Mouse (Mus musculus): ENCODE results near the gene Rnasek.

Gene Rnasek

DNA sequence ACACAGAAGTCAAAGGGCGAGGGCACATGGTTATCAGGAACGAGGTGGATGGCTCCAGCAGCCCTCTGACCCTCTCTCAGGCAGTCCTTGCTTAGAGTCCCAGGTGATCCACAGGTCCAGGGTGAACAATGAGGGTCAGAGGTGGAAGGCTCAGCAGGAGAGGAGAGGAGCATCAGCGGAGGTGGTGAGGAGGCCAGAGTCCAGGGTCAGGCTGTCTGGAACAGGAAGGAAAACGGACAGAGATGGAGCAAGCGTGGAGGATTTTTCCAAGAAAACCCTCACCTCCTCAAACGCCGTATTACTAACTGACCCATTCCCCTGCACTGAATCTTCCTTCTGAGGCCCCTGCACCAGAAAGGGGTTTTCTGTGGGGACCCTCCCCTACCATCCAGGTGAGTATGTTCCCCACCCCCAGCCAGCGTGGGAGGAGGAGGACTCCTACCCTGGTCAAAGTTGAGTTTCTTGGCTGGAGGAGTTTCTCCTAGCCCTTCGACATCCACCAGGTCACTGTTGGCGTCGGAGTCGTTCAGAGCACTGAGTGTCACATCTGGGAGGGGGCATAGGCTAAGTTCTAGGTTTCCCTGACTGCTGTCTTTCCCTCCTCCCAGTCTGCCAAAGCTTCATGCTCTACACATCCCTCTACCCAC, 4.3 kb downstream of the Rnasek start:
- DNase-seq = no peak

DNA sequence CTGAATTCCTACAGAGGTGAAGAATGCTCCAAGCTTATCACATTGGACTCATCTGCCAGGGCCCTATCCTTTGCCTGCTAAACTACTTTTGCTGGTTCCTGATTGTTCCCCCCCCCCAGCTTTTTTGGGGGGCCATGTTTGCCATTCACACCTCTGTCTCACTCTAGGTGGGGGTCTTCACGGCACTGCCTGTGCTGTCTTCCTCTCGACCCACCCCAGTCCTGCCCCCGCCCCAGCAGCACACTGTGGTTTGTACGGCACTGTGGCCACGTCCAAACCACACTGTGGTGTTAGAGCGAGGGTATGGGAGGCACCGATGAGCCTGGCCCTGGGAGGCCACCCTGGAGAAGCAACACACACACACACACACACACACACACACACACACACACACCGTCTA, 5.1 kb downstream of the Rnasek start:
- no peak for DNase-seq

DNA sequence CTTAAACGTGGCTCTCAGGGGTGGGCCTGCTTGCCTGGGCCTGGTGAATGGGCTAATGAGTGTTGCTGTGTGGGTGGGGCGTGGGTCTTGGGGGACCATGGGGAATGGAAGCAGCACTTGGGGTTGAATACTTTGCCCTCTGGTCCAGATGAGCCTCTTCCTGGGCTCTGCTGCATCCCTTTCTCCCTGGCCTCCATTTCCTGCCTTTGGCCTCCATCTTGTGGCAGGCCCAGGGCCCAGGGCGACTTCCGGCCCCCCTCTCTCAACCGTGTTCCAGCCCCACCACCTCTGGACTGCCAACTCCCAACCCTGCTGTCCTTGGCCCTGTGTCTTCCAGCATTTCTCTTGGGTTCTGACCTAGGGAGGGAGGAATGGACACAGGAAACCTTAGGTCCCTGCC, 5.6 kb downstream of the Rnasek start:
- DNase-seq = no peak

DNA sequence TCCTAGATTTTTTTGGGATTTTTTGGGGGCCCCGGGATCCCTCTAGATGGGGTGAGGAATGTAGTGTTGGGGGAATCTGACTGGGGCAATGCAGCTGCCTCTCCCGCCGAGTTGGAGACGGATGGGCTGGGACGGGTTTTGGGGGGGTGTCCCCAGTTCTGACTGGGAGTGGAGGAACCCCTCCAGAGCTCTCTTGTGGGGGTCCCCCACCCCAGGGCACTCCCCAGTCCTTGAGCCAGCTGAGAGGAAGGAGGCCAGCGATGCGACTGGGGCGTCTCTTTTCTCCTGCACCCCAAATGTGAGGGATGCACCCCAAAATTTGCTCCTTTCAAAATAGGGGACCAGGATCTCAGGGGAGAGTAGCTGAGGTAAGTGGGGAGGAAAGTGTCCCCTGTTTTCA, 6.6 kb downstream of the Rnasek start:
- peak in 1 of 2 experiments; percentile 52 for DNase-seq

DNA sequence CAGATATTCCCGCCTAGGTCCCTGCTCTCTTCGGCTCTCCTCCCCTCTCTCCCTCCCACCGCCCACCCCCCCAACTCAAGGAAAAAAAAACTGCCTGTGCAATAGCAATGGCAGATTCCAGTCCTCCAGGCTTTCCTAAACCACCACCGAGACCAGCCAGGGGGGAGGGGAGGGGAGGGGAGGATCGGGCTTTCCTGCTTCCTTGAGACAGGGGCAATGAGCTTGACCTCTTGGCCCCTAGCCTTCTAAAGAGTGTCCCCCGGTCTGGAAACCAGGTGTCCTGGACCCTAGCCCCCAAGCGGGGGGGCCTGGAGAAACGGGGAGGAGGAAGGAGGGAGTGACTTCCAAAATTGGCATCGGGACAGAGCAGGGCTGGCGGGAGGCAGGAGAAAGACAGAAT, 7.1 kb downstream of the Rnasek start:
- peak; percentile 66 to 75 for DNase-seq

DNA sequence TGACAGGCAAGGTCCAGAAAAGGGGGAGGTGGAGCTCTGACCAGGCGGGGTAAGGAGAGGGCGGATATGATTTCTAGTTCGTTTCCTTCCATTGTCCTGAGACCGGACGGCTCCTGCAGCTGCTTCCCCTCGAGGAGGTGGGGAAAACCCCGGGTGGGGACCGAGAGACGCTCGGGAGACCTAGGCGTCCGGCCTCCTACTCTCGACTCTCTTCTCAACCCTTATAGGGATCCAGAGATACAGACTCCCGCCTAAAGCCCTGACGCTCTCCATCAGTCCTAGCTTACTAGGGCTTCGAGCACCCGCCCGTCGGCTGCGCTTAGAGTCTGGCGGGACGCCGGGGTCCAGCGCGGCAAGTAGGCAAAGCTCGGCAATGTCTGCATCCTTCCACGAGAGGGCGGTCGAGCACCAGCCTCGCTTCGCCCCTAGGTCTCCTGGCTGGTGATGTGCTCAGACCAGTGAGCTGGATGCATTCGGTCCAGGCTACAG, 9.4 kb downstream of the Rnasek start:
- peak; percentile 85 to 87 for DNase-seq

DNA sequence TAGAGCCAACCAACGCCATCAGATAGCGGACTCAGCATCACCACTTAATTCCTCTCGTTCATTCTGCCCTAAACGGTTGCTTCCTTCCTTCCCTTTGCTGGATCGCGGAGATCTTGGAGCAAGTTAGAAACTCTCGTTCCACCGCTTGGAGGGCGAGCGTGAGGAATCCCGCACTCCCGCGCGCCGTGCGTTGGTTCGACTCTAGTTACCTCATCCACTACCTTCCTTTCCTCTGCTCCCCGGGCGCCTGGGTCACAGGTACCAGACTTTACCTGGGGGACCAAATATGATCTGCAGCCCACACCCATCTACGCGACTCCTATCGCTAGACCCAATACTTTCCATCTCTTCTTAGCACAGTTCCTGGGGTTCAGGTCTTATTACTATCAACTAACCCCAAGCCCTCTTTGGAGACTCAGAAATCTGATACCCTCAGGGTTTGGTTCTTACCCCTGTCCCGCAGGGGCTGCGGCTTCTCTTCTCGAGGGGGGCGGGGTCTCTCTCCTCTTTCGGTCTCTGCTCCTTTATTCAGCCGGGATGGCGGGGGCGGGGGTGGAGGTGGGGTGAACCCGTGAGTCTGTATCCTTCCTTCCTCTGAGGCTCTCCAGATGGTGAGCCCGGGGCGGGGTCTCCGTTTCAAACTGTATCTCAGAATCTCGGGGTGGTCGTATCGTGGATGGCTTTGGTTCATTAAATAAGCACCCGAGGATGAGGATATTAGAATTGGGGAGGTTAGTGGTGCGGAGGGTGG, 10.2 kb downstream of the Rnasek start, which contains the start of gene Bcl6b:
Bcl6b (minus strand) TSS at position 539 of the 751 bp plus-strand sequence.
- DNase-seq = no peak

DNA sequence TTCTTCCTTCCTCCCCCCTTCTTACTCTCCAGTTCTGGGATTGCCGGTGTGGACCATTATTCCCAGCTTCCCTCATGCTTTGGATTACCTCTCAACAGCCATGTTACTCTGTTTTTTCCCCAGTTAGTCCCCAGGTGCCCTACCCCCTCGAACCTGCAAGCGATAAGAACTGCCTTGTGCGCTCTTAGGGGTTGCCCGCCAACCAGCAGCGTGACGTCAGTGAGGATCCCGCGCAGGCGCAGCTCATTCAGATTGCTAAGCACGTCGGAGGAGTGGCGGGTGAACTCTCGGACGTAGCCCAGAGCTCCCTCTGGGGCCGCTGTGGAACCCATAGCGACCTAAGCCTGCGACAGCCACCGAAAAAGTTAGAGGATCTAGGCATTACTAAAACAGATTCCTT, 10.8 kb downstream of the Rnasek start:
- peak; percentile 81 to 85 for DNase-seq

DNA sequence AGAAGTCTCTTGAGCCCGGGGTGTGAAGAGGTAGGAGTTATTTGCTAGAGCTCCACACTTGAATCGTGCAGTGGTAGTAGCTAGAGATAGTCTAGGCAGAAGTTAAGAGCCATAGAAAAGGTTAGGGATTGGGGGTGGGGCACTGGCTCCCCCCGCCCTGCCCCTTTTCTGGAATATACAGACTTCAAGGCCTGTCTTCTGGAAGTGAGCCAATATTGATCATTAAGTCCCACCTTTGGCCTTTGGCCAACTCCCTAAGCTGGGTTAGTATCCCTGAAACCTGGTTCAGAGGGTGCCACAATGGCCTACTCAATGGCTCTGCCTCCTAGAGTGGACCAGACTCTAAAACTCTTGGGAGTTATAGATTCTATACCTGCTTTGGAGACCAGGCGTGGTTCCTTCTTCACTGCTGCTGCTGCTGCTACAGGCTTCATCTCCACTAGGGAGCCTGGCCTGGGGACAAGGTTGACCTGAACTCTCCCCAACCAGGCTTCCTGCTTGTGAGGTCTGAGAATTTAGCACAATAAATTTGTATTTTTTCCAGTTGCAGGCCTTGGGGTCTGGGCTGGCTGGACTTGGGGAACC, 11.9 kb downstream of the Rnasek start:
- DNase-seq = no peak

DNA sequence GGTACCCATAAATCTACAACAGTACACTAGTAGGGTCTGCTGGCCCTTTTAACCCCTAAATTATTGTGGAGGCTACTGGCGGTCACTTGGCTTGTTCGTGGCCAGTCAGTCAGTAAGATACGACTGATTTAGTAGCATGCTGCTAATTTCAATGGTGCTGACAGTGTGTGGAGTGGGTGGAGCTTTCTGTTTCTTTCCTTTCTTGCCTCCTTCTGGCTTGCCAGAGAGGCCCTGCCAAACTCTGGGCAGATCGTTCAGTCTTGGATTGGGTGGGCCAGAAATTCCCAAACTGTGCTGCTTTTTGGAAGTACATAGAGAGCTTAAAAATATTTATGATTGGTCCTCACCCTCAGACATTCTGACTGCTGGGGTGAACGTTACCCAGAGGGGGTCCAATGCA, 12.5 kb downstream of the Rnasek start:
- no peak for DNase-seq

DNA sequence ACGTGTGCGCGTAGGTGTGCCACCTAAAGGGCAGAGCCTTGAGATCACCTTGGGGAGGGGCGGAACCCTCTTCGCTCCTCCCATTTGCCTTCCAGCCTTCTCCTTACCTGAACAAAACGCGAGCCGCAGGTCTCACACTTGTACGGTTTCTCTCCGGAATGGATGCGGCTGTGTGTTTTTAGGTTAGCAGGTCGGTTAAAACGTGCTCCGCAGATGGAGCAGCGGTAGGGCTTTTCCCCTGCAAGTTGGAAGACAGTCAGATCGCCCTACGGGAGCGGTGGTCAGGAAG, 13.1 kb downstream of the Rnasek start:
- no peak for DNase-seq

DNA sequence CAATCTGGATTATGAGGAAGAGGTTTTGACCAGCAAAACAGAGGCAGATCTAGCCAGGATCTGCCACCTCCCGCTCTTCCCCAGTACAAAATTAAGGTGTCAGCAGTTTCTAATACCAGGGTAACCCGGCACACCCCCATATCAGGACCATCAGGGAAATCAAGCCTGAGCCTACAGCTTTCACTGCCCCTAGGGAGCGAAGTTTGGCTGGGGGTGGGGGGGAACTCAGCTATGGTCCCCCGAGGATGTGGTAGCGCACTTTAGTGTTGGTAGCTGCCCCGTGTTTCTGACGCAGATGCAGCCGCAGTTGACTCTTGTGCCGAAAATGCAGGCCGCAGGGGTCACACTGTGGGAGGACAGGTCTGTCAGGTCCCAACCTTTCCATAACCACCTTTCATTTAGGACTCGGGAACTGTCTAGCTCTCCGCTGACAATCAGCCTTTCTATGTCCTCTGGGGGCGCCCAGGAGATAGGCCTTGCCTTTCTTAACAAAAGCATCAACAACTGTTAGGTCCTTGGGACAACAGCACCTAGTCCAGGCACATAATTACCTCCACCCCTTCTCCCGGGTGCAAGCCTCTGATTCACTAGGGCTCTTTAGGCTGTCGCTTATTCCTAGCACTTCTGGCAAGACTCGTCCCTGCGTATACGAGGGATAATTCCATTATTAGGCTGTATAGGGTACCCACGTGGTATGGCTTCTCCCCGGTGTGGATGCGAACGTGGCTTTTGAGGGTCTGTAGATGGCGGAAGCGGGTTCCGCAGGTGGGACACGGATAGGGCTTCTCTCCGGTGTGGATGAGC, 13.6 kb downstream of the Rnasek start:
- DNase-seq = no peak

DNA sequence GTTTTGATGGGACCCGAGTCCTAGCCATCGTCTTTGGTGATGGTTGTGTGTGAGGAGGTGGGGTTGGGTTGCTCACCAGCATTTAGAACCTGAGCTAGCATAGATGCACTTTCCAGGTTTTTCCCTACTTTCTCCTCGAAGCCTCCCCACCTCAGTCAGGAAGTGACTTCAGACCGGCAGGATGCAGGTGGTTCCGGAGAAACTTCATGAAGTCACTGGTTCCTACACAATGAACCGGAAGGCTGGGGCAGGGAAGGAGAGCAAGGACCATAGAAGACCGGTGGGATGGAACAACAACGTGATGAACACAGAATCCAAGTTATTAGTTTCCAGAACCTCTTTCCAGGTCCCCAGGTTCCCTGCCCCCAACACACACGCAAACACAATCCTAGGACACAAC, 15.9 kb downstream of the Rnasek start:
- DNase-seq = no peak

DNA sequence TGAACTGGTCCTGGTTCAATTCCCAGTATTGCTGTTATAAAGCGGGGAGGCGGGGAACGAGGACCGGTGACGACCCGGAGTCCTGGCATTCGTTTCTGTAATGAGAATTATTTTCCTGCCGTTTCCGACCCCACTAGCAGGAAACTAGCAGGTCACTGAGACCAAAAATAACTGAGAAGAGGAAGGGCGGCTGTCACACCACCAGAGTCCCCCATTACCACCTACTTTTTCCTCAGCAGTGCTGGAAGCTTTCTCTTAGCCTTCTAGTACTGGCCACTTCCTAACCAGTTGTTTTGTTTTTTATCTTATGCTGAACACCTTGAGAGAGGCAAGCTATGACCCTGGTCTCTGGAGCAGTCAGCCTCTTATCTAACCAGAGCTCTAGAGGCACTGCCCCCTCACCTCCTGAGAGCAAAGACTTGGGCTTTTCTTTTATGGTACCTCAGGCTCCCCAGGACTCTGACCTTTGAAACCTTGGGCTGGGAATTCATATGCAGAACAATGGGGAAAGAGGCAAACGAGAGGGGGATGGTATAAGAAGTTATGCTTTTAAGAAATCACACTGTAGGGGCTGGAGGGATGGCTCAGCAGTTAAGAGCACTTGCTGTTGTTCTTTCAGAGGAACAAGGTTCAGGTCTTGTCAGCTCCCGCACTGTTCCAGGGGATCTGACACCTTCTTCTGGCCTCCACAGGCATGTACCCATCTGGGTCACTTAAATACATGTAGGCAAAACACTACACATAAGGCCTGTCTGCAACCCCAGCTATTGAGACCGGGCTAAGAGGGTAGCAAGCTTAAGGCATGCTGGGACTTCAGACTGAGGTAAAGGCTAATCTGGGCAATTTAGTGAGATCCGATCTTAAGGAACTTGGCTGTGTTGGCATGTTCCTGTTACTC, 17.8 kb downstream of the Rnasek start:
- DNase-seq = peak in 1 of 2 experiments; percentile 39

DNA sequence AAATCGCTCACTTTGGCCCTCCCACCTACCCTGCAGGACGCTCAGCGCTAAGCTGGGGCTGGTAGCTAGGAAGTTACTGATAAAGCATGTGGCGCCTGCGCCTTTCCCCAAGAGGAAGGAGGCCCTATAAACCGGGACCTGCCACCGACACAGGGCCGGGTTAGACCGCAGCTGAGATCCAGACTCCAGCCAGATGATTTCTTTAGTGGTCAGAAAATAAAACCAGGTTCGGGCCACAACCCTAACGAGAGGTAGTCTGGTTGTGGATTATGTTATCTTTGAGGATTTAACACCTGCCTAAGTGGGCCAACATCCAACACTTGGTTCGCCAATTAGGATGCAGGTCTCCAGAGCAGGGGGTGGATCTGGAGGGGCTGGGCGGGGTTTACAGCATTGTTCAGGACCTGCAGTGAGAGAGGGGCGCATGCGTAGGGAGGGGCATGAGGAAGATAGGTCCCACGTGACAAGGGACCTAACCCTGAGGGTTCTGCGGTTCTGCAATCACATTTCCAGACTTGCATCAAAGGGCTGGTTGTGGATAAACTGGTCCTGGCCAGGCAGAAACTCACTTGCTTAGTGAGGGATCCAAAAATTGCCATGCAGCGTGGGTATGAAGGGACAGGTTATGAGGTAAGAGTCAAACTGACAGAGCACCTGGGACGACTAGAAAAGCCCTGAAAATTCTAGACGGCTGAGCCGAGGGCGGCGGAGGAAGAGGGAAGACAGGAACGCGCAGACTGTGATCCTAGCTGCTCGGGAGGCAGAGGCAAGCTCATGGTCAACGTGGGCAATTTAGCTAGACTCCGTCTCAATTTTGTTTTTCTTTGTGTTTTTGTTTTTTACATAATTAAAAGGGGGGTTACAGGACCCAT, 18.7 kb downstream of the Rnasek start, which contains the start of gene Slc16a13:
Slc16a13 (minus strand) TSS at position 334 of the 872 bp plus-strand sequence.
- DNase-seq = peak; percentile 97 to 98

DNA sequence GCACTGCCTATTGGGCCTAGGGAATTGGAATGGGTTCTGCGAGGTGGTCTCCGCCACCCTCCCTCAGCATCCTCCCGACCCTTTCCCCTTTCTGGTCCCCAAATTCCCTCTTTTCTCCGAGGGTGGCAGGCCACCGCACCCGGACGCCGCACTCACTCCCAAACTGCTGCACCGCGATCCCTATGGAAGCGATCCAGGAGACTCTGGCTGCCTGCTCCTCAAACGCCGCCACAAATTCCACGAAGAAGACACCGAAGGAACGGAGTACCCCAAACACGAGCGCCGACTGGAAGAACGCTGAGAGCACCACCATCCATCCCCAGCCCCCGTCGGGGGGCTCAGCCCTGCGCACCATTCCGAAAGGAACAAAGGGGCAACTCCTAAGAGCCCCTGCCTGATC, 19.3 kb downstream of the Rnasek start:
- peak; percentile 52 to 62 for DNase-seq

DNA sequence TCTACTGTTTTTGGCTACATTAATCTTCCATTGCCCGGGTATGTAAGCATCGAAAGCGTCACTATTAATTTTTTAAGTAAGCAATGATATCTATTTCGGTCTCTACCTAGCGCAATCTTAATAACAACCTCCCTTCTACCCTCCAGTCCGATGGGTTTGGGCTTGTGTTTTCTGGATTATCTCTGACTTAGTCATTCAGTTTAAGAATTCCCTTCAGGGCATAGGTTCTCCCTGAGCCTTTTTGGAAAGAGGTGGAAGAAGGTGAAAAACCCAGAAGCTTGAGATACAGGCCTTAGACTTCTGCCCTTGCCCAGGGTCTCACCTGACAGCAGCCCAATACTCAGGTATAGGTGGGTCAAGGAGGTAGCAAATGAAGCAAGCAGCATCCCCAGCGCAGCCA, 19.8 kb downstream of the Rnasek start:
- no peak for DNase-seq

DNA sequence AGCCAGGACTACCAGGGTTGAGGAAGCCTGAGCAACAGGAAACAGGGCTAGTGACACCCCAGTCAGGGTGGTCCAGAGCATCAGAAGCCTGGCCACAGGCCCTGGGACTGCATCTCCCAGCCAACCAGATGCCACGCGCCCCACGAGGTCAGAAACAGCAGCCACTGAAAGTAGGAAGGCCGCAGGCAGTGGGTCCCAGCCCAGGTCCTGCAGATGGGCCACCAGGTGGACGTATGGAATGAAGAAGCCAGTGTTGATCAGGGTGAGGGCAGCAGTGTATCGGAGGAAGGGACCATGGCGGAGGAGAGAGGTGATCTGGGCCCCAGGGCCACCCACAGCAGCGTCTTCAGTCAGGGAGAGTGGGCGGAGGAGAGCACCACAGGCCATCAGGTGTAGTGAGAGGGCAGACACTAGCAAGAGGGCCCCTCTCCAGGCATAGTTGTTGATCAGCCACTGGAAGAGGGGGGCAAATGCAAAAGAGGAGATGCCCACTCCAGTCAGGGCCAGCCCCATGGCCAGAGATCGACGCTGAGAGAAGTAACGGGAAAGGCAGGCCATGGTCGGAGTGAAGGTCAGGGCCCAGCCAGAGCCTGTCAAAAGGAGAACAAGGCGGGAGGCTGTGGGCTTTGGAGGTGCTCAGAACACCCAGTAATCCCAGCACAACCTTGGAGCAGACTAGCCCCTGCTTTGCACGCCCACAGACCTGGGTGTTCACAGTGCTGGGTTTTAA, 20.7 kb downstream of the Rnasek start:
- DNase-seq = no peak

DNA sequence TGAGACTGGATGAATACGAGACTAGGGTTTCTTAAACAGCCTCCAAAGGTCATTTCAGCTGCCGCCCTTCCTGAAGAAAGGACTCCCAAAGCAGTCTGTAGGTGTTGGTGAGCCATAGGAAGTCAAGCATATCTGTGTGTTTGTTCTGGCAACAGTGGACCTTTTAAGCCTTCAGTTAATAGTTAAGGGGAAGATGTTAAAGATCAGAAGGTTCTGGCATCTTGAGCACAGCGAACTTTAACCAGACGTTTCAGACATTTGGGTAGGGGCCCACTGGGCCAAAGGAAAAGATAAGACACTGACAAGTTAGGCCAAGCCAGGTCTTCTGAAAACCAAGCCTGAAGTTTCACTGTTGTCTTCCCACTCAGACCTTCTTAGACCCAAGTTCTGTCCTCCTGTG, 21.6 kb downstream of the Rnasek start:
- DNase-seq = no peak

DNA sequence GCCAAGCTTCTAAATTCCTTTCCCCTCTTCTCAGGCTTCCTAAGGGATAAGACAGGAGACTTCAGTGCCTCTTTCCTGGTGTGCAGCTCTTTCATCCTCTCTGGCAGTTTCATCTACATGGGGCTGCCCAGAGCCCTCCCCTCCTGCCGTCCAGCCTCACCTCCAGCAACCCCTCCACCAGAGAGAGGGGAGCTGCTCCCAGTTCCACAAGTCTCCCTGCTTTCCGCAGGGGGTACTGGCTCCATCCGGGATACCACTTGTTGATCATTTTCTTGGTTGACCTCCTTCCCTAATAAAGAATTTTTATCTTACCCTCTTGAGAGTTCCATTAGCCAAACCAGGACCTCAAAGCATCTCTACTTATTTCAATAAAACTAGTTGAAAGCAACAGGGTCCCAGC, 23.5 kb downstream of the Rnasek start:
- no peak for DNase-seq
